Mouse (Mus musculus) embryonic facial prominence, embryonic 14.5 days (tissue): ENCODE data around the gene Cacnb3. TPM values are rescaled to one million over a fixed set of nuclear protein-coding genes. Genes with fewer than 3 reads are reported as not detected.

Source experiments
- ATAC-seq: fragments of 200-750 bp; cut with Nextera tagmentation; 2 replicates; pipeline ENCODE4 v1.8.0; 2017; ENCODE audit warnings: low read depth, moderate number of reproducible peaks, moderate TSS enrichment
- DNase-seq: peaks from one replicate; pipeline ENCODE4 v3.0.0-alpha.2; 2015; ENCODE audit warnings: low spot score
- H3K27ac ChIP-seq: fragments of 300-500 bp; sonication (generic); replicated peaks from 2 replicates; pipeline ENCODE4 v1.5.1; 2014; ENCODE audit warnings: low read depth, mild to moderate bottlenecking, low read length, moderate library complexity
- H3K27me3 ChIP-seq: fragments of 300-500 bp; sonication (generic); replicated peaks from 2 replicates; pipeline ENCODE4 v1.6.1; 2014; ENCODE audit warnings: low read length; ENCODE audit not compliant: control insufficient read depth, insufficient read depth
- H3K36me3 ChIP-seq: fragments of 300-500 bp; sonication (generic); 2 replicates; pipeline ENCODE4 v1.6.1; 2014; ENCODE audit warnings: low read length, mixed read lengths; ENCODE audit not compliant: control insufficient read depth, insufficient read depth
- H3K4me1 ChIP-seq: fragments of 300-500 bp; sonication (generic); 2 replicates; pipeline ENCODE4 v1.6.1; 2014; ENCODE audit warnings: antibody characterized with exemption, low read length; ENCODE audit not compliant: control insufficient read depth, insufficient read depth
- H3K4me2 ChIP-seq: fragments of 300-500 bp; sonication (generic); 2 replicates; pipeline ENCODE4 v1.6.1; 2014; ENCODE audit warnings: low read depth, mild to moderate bottlenecking, low read length, moderate library complexity, mixed read lengths
- H3K4me3 ChIP-seq: fragments of 300-500 bp; sonication (generic); 2 replicates; pipeline ENCODE4 v1.5.1; 2014; ENCODE audit warnings: low read depth, mild to moderate bottlenecking, low read length
- H3K9ac ChIP-seq: fragments of 300-500 bp; sonication (generic); 2 replicates; pipeline ENCODE4 v1.6.1; 2014; ENCODE audit warnings: low read depth, mild to moderate bottlenecking, low read length, moderate library complexity, mixed read lengths
- H3K9me3 ChIP-seq: fragments of 300-500 bp; sonication (generic); 2 replicates; pipeline ENCODE4 v1.6.1; 2016; ENCODE audit warnings: low read length; ENCODE audit not compliant: control insufficient read depth
- WGBS: fragments of 180-500 bp; shearing (Covaris S2); extraction: QIAGEN DNeasy Blood & Tissue Kit; methylation state at CpG from one replicate; pipeline ENCODE4 v1.1.7; 2014; 5-methylcytosine and 5-hydroxymethylcytosine counted together
- polyA plus RNA-seq: library from polyadenylated mRNA; unstranded; fragments of >200 nt; fragmentation: Nextera tagmentation; extraction: Ambion mirVana; gene quantifications from 2 replicates; pipeline ENCODE4 v1.2.1, GENCODE M21; 2014

Cacnb3 gene
- polyA plus RNA-seq, 1 experiment from 2014 or later: 29.0 TPM

GRCm38 (mm10) chr15:98614971-98615370, 15.7 kb upstream of the Cacnb3 start:
- Histone ChIP-seq H3K9me3 (no peaks in the 10 kb centered on the region), H3K4me1 (0 out of 2 replicates have a peak, but pooled peaks cover 9% of the 10 kb centered on the region), H3K27me3 (no peaks in the 10 kb centered on the region), H3K36me3 (no peaks in the 10 kb centered on the region), H3K27ac (0 out of 2 replicates have a peak overlapping the region, but pooled peaks have one; percentile 2), H3K4me2 (no peak overlapping the region), H3K4me3 (no peak overlapping the region), H3K9ac (no peak overlapping the region)
- WGBS: 35% methylated on average over 6 of the region's 6 CpGs
- ATAC-seq (no peak), DNase-seq (no peak)

DNA sequence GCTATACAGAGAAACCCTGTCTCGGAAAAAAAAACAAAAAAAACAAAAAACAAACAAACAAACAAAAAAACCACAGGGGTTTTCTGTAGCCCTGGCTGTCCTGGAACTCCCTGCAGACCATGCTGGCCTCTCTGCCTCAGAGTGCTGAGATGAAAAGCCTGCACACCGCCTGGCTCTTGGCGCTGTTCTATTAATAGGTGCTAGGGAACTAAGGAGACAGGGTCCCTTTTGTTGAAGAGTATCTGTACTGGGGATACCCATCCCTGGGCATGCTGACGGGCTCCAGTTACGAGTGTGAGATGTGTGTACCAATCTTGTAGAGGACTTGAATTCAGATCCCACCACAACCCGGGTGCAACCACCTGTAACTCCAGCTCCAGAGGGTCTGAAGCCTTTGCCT, 14.9 kb upstream of the Cacnb3 start:
- ATAC-seq: no peak
- WGBS: 68% methylated on average over 6 of the region's 6 CpGs

DNA sequence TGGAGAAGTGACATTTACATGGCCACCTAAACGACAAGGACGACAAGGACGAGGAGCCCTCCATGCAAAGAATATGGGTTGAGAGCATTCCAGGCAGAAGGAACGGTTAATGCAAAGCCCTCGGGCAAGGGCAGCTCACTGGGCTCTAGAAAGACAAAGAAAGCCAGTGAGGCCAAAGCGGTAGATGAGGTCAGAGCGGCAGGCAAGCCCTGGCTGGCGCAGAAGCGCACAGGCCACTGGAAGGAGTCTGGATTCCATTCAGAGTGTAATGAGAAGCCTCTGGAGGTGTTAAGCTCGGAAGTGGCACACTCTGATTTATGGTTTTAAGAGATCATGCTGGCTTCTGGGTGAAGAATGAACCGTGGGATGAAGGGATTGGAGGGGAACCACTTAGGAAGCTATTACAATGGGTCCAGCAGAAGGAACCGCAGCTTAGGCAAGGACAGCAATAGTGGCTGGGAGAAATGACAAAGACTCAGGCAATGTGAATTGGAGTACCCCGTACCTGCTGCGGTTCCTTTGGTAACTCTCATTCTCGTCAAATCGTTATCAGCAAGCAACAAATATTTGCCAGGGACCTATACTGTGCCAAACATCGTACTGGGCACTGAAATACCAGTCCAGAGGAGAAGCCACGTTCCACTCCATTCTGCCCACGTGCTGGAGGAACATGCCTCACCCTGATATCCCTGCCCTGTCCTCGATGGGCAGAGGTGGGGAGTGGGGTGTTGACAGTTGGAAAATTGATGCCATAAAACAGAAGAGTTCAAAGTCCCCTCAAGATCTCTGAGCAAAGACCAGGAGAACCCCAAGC, 14.1 kb upstream of the Cacnb3 start:
- Histone ChIP-seq H3K27me3 (no peaks in the 10 kb centered on the region), H3K36me3 (no peaks in the 10 kb centered on the region), H3K4me2 (peak overlapping the region; percentile 38), H3K4me1 (0 out of 2 replicates have a peak, but pooled peaks cover 6% of the 10 kb centered on the region), H3K27ac (no peak overlapping the region), H3K9me3 (no peaks in the 10 kb centered on the region), H3K4me3 (no peak overlapping the region), H3K9ac (no peak overlapping the region)
- 39% methylated on average over 20 of the region's 20 CpGs for WGBS
- no peak; the same call in 1 of the 2 replicates for ATAC-seq
- DNase-seq: no peak

More for the DNA sequence above, 14.9 kb upstream of the Cacnb3 start:
- H3K9ac ChIP-seq: no peak overlapping the region
- no peaks in the 10 kb centered on the region for H3K9me3 ChIP-seq
- no peak overlapping the region for H3K4me3 ChIP-seq
- H3K36me3 ChIP-seq: no peaks in the 10 kb centered on the region
- H3K27me3 ChIP-seq: no peaks in the 10 kb centered on the region
- H3K4me1 ChIP-seq: 0 out of 2 replicates have a peak, but pooled peaks cover 6% of the 10 kb centered on the region
- H3K4me2 ChIP-seq: no peak overlapping the region
- no peak for DNase-seq
- no peak overlapping the region for H3K27ac ChIP-seq

GRCm38 (mm10) chr15:98617176-98617537, 13.5 kb upstream of the Cacnb3 start:
- Histone ChIP-seq H3K4me2 (peak overlapping the region; percentile 38), H3K36me3 (no peaks in the 10 kb centered on the region), H3K9me3 (no peaks in the 10 kb centered on the region), H3K4me1 (0 out of 2 replicates have a peak, but pooled peaks cover 6% of the 10 kb centered on the region), H3K27ac (no peak overlapping the region), H3K9ac (no peak overlapping the region), H3K4me3 (no peak overlapping the region), H3K27me3 (no peaks in the 10 kb centered on the region)
- ATAC-seq: peak; percentile 70
- DNase-seq: peak; percentile 74
- WGBS: 1% methylated on average over 12 of the region's 12 CpGs

DNA sequence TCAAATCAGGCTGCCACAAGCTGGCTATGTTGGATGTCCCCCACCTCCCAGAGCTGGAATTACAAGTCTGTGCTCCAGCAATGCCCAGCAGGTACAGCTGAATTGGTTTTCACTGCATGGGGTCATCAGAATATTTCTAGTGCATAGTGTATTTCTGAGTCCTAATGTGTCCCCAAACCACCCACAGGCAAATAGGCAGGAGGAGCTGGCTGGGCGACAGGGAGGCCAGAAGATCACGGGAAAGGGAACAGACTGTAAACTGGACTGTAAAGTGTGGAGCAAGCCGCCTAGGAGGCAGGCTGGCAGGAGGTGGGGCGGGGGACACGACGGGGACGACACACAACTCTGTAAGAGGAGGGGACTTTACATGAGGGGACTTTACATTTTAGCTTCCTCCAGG, 8.4 kb upstream of the Cacnb3 start:
- no peak for DNase-seq
- WGBS: 8% methylated on average over 7 of the region's 7 CpGs
- no peak overlapping the region for H3K4me2 ChIP-seq
- H3K9ac ChIP-seq: no peak overlapping the region
- no peaks in the 10 kb centered on the region for H3K36me3 ChIP-seq
- no peak overlapping the region for H3K27ac ChIP-seq
- 0 out of 2 replicates have a peak, but pooled peaks cover 6% of the 10 kb centered on the region for H3K9me3 ChIP-seq
- 0 out of 2 replicates have a peak, but pooled peaks cover 3% of the 10 kb centered on the region for H3K4me1 ChIP-seq
- no peak for ATAC-seq
- no peaks in the 10 kb centered on the region for H3K27me3 ChIP-seq
- no peak overlapping the region for H3K4me3 ChIP-seq

DNA sequence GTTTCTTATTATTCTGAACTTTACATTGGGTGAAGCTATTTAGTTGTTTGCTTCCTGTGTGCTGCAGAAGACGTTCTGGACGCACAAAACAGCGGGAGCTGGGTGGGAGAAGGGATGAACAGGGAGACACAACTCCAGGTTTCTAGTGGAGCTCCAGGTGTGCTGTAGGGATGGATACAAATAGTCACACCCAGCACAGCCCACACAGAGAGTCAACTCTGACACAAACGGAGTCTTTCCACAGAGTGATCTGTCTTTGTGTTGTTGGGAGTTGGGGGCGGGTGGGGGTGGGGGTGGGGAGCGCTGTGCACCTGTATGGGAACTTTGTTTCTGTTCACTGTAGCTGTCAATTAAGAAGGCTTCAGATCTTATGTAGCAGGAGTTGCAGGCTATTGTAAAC, 7.9 kb upstream of the Cacnb3 start:
- 19% methylated on average over 6 of the region's 6 CpGs for WGBS

GRCm38 (mm10) chr15:98623361-98623821, 7.2 kb upstream of the Cacnb3 start:
- no peaks in the 10 kb centered on the region for H3K27me3 ChIP-seq
- no peak overlapping the region for H3K4me2 ChIP-seq
- no peak for DNase-seq
- 61% methylated on average over 5 of the region's 5 CpGs for WGBS
- peaks cover 5% of the 10 kb centered on the region; the same call in 1 of the 2 replicates for H3K4me1 ChIP-seq
- ATAC-seq: no peak
- H3K4me3 ChIP-seq: no peak overlapping the region
- H3K9ac ChIP-seq: no peak overlapping the region
- 0 out of 2 replicates have a peak, but pooled peaks cover 6% of the 10 kb centered on the region for H3K9me3 ChIP-seq
- H3K27ac ChIP-seq: no peak overlapping the region
- H3K36me3 ChIP-seq: no peaks in the 10 kb centered on the region

More for the DNA sequence above, 7.9 kb upstream of the Cacnb3 start:
- H3K9ac ChIP-seq: no peak overlapping the region
- ATAC-seq (no peak), DNase-seq (no peak)
- no peak overlapping the region for H3K4me2 ChIP-seq
- H3K9me3 ChIP-seq: 0 out of 2 replicates have a peak, but pooled peaks cover 6% of the 10 kb centered on the region
- H3K27ac ChIP-seq: no peak overlapping the region
- 0 out of 2 replicates have a peak, but pooled peaks cover 3% of the 10 kb centered on the region for H3K4me1 ChIP-seq
- no peaks in the 10 kb centered on the region for H3K36me3 ChIP-seq
- no peaks in the 10 kb centered on the region for H3K27me3 ChIP-seq
- no peak overlapping the region for H3K4me3 ChIP-seq

DNA sequence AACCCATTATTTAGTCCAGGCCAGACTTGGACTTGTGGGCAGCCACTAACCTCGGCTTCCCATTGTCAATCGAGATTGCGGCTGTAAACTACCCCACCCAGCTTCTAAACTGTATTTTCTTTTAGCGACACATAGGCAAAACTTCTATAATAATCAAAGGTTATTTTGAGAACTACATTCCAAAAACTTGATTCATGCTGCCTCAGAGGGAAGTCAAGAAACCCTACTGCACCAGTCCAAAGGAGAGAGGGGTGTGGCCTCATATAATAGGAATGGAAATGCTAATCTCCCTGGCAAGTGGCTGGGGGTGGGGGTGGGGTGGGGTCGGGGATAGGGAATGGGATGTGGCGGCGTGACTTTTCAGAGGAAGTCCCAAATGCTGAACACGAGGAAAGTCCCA, 4.6 kb upstream of the Cacnb3 start:
- Histone ChIP-seq H3K4me3 (no peak overlapping the region), H3K36me3 (no peaks in the 10 kb centered on the region), H3K9ac (no peak overlapping the region), H3K4me2 (no peak overlapping the region), H3K9me3 (0 out of 2 replicates have a peak, but pooled peaks cover 6% of the 10 kb centered on the region), H3K27ac (no peak overlapping the region), H3K4me1 (peaks cover 12% of the 10 kb centered on the region), H3K27me3 (peaks cover 13% of the 10 kb centered on the region; the same call in 1 of the 2 replicates)
- 22% methylated on average over 8 of the region's 8 CpGs for WGBS
- ATAC-seq (no peak; the same call in 1 of the 2 replicates), DNase-seq (peak; percentile 65)
